Mouse (Mus musculus): ENCODE measurements around the gene Ccdc93.

Gene Ccdc93

GRCm38 (mm10) chr1:121528399-121528720 lies 97.5 kb downstream of the Ccdc93 start, which contains the start of gene Htr5b:
TSS of gene Htr5b (minus strand) at chr1:121528465.
- no peak for TF ChIP-seq GATA4 (IDR thresholded peaks at IDR 0.05; ENCODE audit: insufficient replicate concordance, low read length)

GRCm38 (mm10) chr1:121529286-121529685 lies 98.4 kb downstream of the Ccdc93 start:
- TF ChIP-seq GATA4 (IDR thresholded peaks at IDR 0.05; ENCODE audit: insufficient replicate concordance, low read length) = no peak

GRCm38 (mm10) chr1:121531439-121531838 lies 100.6 kb downstream of the Ccdc93 start:
- TF ChIP-seq GATA4 (IDR thresholded peaks at IDR 0.05; ENCODE audit: insufficient replicate concordance, low read length) = no peak

GRCm38 (mm10) chr1:121540361-121540760 lies 109.5 kb downstream of the Ccdc93 start:
- no peak for TF ChIP-seq GATA4 (IDR thresholded peaks at IDR 0.05; ENCODE audit: insufficient replicate concordance, low read length)

- TF ChIP-seq GATA4 (IDR thresholded peaks at IDR 0.05; ENCODE audit: insufficient replicate concordance, low read length) = no peak
These were observed 116.0 kb downstream of the Ccdc93 start for GRCm38 (mm10) chr1:121546844-121547243.

GRCm38 (mm10) chr1:121548667-121549066 lies 117.8 kb downstream of the Ccdc93 start:
- TF ChIP-seq GATA4 (IDR thresholded peaks at IDR 0.05; ENCODE audit: insufficient replicate concordance, low read length) = no peak

GRCm38 (mm10) chr1:121549456-121549855 lies 118.6 kb downstream of the Ccdc93 start:
- no peak for TF ChIP-seq GATA4 (IDR thresholded peaks at IDR 0.05; ENCODE audit: insufficient replicate concordance, low read length)

- TF ChIP-seq GATA4 (IDR thresholded peaks at IDR 0.05; ENCODE audit: insufficient replicate concordance, low read length) = no peak
These were observed 120.1 kb downstream of the Ccdc93 start for GRCm38 (mm10) chr1:121550801-121551456.

- no peak for TF ChIP-seq GATA4 (IDR thresholded peaks at IDR 0.05; ENCODE audit: insufficient replicate concordance, low read length)
These were observed 120.6 kb downstream of the Ccdc93 start for GRCm38 (mm10) chr1:121551457-121551835.
